Mouse (Mus musculus) CH12.LX (cell line): ENCODE data around the gene Plcg1.

Experiments used
- CHD1 ChIP-seq: IDR thresholded peaks from 2 replicates; pipeline ENCODE4 v1.6.1; 2012; ENCODE audit warnings: low read depth, low read length, improper control_type of control experiment, inconsistent platforms
- CTCF ChIP-seq, 2 experiments: IDR thresholded peaks in 1 of 2; conservative IDR thresholded peaks in 1 of 2; 2 replicates each; pipeline ENCODE4 v1.5.1; 2011 to 2012; ENCODE audit warnings: low read depth in 2 of 2, low read length in 2 of 2, improper control_type of control experiment in 1 of 2, inconsistent platforms in 1 of 2, mild to moderate bottlenecking in 1 of 2, moderate library complexity in 1 of 2
- IRF4 ChIP-seq: IDR thresholded peaks from 2 replicates; pipeline ENCODE4 v1.6.1; 2014; ENCODE audit warnings: low read depth, mild to moderate bottlenecking, inconsistent platforms, low read length, improper control_type of control experiment
- MAX ChIP-seq: IDR thresholded peaks from 2 replicates; pipeline ENCODE4 v1.6.1; 2011; ENCODE audit warnings: low read length, improper control_type of control experiment
- POLR2A ChIP-seq: IDR thresholded peaks from 2 replicates; pipeline ENCODE4 v1.6.1; 2011; ENCODE audit warnings: low read depth, mild to moderate bottlenecking, improper control_type of control experiment, low read length
- SIN3A ChIP-seq: IDR thresholded peaks from 2 replicates; pipeline ENCODE4 v1.6.1; 2012; ENCODE audit warnings: low read length, improper control_type of control experiment, inconsistent platforms
- TCF12 ChIP-seq: IDR thresholded peaks from 2 replicates; pipeline ENCODE4 v1.6.1; 2014; ENCODE audit warnings: low read depth, mild to moderate bottlenecking, inconsistent platforms, low read length, improper control_type of control experiment

DNA sequence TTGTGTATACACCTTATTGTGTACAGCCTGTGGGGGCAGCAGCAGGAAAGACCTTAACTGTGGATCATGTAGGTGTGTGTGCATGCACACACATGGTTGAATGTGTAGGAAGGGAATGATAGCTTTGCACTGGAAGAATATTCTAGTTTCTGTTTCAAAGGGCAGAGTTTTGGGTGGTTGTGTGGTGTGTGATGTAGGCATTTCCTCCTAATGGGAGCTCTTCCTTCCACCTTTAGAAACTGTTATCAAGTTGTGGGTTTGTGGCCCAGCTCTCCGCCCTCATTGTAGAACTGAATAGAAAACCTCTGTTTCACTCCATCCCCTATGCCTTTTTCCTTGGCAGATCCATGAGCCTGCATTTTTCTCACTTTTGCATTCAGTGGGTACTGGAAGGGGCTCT is 14.4 kb downstream of the Plcg1 start:
- TF ChIP-seq MAX (no peak), IRF4 (no peak), POLR2A (no peak), CTCF (conservative IDR thresholded peaks at IDR 0.05 in 1 of 2, IDR thresholded peaks at IDR 0.05 in 1 of 2; ENCODE audit: low read depth in 2 of 2, low read length in 2 of 2) (no peak), TCF12 (no peak), SIN3A (no peak), CHD1 (no peak)
